Mouse (Mus musculus) hindbrain, embryonic 10.5 days (tissue): ENCODE measurements around the gene Lmcd1. TPM values are rescaled to one million over a fixed set of nuclear protein-coding genes. Genes with fewer than 3 reads are reported as not detected.

Experiments
- DNase-seq: peaks from one replicate; pipeline ENCODE4 v3.0.0-alpha.2; 2017; ENCODE audit warnings: low spot score
- H3K27ac ChIP-seq: fragments of 300-500 bp; sonication (generic); 2 replicates; pipeline ENCODE4 v1.5.1; 2016; ENCODE audit warnings: mild to moderate bottlenecking, moderate library complexity
- H3K27me3 ChIP-seq: fragments of 300-500 bp; sonication (generic); 2 replicates; pipeline ENCODE4 v1.6.1; 2016; ENCODE audit warnings: mild to moderate bottlenecking; ENCODE audit not compliant: poor library complexity, insufficient read depth, severe bottlenecking
- H3K36me3 ChIP-seq: fragments of 300-500 bp; sonication (generic); 2 replicates; pipeline ENCODE4 v1.6.1; 2016; ENCODE audit warnings: mild to moderate bottlenecking, moderate library complexity
- H3K4me1 ChIP-seq: fragments of 300-500 bp; sonication (generic); replicated peaks from 2 replicates; pipeline ENCODE4 v1.6.1; 2016; ENCODE audit warnings: mild to moderate bottlenecking
- H3K4me3 ChIP-seq: fragments of 300-500 bp; sonication (generic); 2 replicates; pipeline ENCODE4 v1.5.1; 2016; ENCODE audit warnings: mild to moderate bottlenecking, moderate library complexity
- H3K9me3 ChIP-seq: fragments of 300-500 bp; sonication (generic); 2 replicates; pipeline ENCODE4 v1.6.1; 2016; ENCODE audit warnings: mild to moderate bottlenecking, moderate library complexity
- WGBS: fragments of 180-500 bp; shearing (Covaris S2); methylation state at CpG from one replicate; pipeline ENCODE4 v1.1.7; 2016; 5-methylcytosine and 5-hydroxymethylcytosine counted together
- polyA plus RNA-seq: library from polyadenylated mRNA; unstranded; fragments of >200 nt; fragmentation: Nextera tagmentation; extraction: Ambion mirVana; gene quantifications from 2 replicates; pipeline ENCODE4 v1.2.1, GENCODE M21; 2016

Lmcd1 gene
- polyA plus RNA-seq, 1 experiment from 2014 or later = 2.8 TPM

GRCm38 (mm10) chr6:112300146-112300545, 26.6 kb downstream of the Lmcd1 start:
- H3K27me3 ChIP-seq = no peaks in the 10 kb centered on the region
- H3K9me3 ChIP-seq = no peaks in the 10 kb centered on the region
- DNase-seq = no peak
- no peak overlapping the region for H3K27ac ChIP-seq
- H3K4me3 ChIP-seq = no peak overlapping the region
- 84% methylated on average over 7 of the region's 7 CpGs for WGBS
- no peaks in the 10 kb centered on the region for H3K4me1 ChIP-seq
- no peaks in the 10 kb centered on the region for H3K36me3 ChIP-seq

DNA sequence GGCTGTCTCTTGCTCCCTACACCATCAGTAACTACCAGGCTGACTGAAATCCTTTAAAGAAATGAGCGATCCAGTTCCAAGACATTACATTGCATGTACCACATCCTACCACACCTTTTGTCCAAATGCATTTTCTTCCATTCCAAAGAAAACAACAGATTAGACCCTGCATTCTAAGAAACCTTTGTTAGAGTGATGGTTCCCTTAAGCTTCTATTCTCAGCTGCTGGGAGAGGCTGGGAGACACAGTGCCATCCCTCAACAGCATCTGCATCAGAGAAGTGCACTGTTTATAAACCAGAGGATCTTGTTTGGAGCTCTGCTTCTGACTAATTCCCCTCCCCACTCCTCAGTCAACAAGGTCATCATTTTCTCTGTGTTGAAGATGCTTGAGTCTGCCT, 27.1 kb downstream of the Lmcd1 start:
- 86% methylated on average over 1 of the region's 1 CpGs for WGBS
- no peaks in the 10 kb centered on the region for H3K36me3 ChIP-seq
- H3K27me3 ChIP-seq = no peaks in the 10 kb centered on the region
- no peak overlapping the region for H3K4me3 ChIP-seq
- H3K27ac ChIP-seq = no peak overlapping the region
- H3K4me1 ChIP-seq = no peaks in the 10 kb centered on the region
- DNase-seq = no peak
- H3K9me3 ChIP-seq = no peaks in the 10 kb centered on the region

DNA sequence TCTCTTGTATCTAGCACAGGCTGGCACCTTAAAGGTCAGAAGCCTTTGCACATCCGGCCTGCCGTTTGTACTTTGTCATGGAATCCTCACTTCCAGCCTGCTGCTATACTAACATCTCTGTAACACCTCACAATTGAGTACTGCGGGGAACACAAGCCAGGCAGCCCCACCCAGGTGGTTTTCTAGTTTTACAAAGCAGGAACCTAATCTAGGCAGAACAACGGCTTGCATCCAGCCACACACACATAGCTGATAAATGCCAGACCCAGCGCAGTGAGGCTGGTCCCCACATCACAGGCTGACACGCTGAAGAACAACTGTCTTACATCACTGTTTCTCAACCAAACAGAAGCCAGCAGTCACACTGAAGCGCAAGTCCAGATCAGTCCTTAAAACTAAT, 28.7 kb downstream of the Lmcd1 start:
- Histone ChIP-seq H3K27ac (no peak overlapping the region), H3K4me1 (no peaks in the 10 kb centered on the region), H3K36me3 (no peaks in the 10 kb centered on the region), H3K27me3 (no peaks in the 10 kb centered on the region), H3K9me3 (no peaks in the 10 kb centered on the region), H3K4me3 (no peak overlapping the region)
- no peak for DNase-seq
- WGBS = 80% methylated on average over 7 of the region's 7 CpGs

- H3K36me3 ChIP-seq = no peaks in the 10 kb centered on the region
- WGBS = 85% methylated on average over 9 of the region's 9 CpGs
- no peaks in the 10 kb centered on the region for H3K9me3 ChIP-seq
- no peaks in the 10 kb centered on the region for H3K27me3 ChIP-seq
- no peak for DNase-seq
- no peak overlapping the region for H3K4me3 ChIP-seq
- no peak overlapping the region for H3K27ac ChIP-seq
- no peaks in the 10 kb centered on the region for H3K4me1 ChIP-seq
These were observed 29.3 kb downstream of the Lmcd1 start for GRCm38 (mm10) chr6:112302814-112303383.

GRCm38 (mm10) chr6:112304751-112305150, 31.2 kb downstream of the Lmcd1 start:
- H3K27me3 ChIP-seq = no peaks in the 10 kb centered on the region
- no peak overlapping the region for H3K4me3 ChIP-seq
- no peaks in the 10 kb centered on the region for H3K36me3 ChIP-seq
- H3K4me1 ChIP-seq = no peaks in the 10 kb centered on the region
- no peaks in the 10 kb centered on the region for H3K9me3 ChIP-seq
- H3K27ac ChIP-seq = no peak overlapping the region
- no peak for DNase-seq
- WGBS = 72% methylated on average over 8 of the region's 8 CpGs

DNA sequence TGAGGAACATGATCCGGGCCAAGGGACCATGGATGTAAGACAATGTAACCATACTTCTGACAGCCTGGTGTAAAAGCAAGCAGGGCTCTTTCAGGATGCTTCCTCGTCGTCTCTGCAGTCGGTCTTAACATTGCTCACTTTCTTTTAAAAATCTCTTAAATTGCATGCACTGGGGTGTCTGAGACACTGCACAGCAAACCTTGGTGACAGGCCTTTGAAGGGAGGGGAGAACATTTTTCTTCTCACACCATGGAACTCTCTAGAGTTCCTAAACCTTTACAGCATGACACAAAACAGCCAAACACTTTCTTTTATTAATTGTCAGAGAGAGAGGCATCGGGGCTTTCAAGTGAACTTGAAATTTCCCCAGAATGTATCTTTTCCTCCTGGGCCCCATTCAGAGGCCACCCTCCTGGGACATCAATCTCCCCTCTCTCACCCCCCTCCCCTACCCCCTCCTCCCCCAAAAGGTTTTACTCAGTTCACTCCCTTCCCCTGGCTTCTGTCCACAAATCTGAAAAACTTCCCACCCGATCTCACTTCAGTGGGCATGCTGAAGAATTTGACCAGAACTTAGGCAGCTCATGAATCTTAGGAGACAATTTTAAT, 35.9 kb downstream of the Lmcd1 start:
- Histone ChIP-seq H3K4me1 (peaks cover 5% of the 10 kb centered on the region; the same call in 1 of the 2 replicates), H3K9me3 (no peaks in the 10 kb centered on the region), H3K27ac (no peak overlapping the region), H3K36me3 (no peaks in the 10 kb centered on the region), H3K27me3 (no peaks in the 10 kb centered on the region), H3K4me3 (no peak overlapping the region)
- DNase-seq = no peak
- WGBS = 65% methylated on average over 6 of the region's 6 CpGs

GRCm38 (mm10) chr6:112311385-112311784, 37.8 kb downstream of the Lmcd1 start:
- Histone ChIP-seq H3K27ac (no peak overlapping the region), H3K27me3 (no peaks in the 10 kb centered on the region), H3K4me3 (no peak overlapping the region), H3K9me3 (no peaks in the 10 kb centered on the region), H3K36me3 (no peaks in the 10 kb centered on the region), H3K4me1 (peaks cover 5% of the 10 kb centered on the region; the same call in 1 of the 2 replicates)
- 37% methylated on average over 4 of the region's 4 CpGs for WGBS
- DNase-seq = no peak

- Histone ChIP-seq H3K4me1 (no peaks in the 10 kb centered on the region), H3K9me3 (no peaks in the 10 kb centered on the region), H3K27ac (no peak overlapping the region), H3K4me3 (no peak overlapping the region), H3K27me3 (no peaks in the 10 kb centered on the region), H3K36me3 (no peaks in the 10 kb centered on the region)
- WGBS = 90% methylated on average over 4 of the region's 4 CpGs
- DNase-seq = no peak
These were observed 45.9 kb downstream of the Lmcd1 start for GRCm38 (mm10) chr6:112319449-112319848.

DNA sequence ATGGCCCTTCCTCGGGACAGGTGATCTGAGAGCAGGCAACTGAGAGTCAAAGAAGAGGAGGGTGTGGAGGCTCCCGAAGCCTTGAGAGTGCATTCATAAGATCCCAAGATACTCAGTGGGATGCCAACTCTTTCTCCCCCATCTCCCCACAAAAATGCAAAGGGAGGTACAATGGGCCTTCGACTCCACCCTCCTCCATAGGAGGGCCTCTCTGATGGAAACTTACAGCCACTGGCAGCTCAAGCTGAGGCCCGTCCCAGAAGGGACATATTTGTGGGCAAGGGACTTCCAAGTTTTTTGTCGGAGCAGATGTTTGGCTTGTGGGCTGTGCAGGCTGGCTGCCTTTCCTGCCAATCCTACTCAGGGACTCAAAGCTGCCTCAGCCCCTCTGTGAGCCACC, 47.1 kb downstream of the Lmcd1 start:
- WGBS = 38% methylated on average over 5 of the region's 5 CpGs
- Histone ChIP-seq H3K4me1 (no peaks in the 10 kb centered on the region), H3K9me3 (no peaks in the 10 kb centered on the region), H3K27me3 (no peaks in the 10 kb centered on the region), H3K27ac (no peak overlapping the region), H3K36me3 (no peaks in the 10 kb centered on the region), H3K4me3 (no peak overlapping the region)
- DNase-seq = no peak

- 87% methylated on average over 5 of the region's 5 CpGs for WGBS
- no peaks in the 10 kb centered on the region for H3K9me3 ChIP-seq
- H3K27ac ChIP-seq = no peak overlapping the region
- no peaks in the 10 kb centered on the region for H3K27me3 ChIP-seq
- H3K4me3 ChIP-seq = no peak overlapping the region
- no peaks in the 10 kb centered on the region for H3K4me1 ChIP-seq
- no peak for DNase-seq
- H3K36me3 ChIP-seq = no peaks in the 10 kb centered on the region
These were observed 49.4 kb downstream of the Lmcd1 start for GRCm38 (mm10) chr6:112322916-112323315.

GRCm38 (mm10) chr6:112325213-112325612, 51.7 kb downstream of the Lmcd1 start:
- H3K27me3 ChIP-seq = no peaks in the 10 kb centered on the region
- no peaks in the 10 kb centered on the region for H3K4me1 ChIP-seq
- H3K4me3 ChIP-seq = no peak overlapping the region
- H3K9me3 ChIP-seq = no peaks in the 10 kb centered on the region
- no peak overlapping the region for H3K27ac ChIP-seq
- H3K36me3 ChIP-seq = no peaks in the 10 kb centered on the region
- no peak for DNase-seq
- WGBS = 96% methylated on average over 3 of the region's 3 CpGs

GRCm38 (mm10) chr6:112327793-112328192, 54.2 kb downstream of the Lmcd1 start:
- no peak overlapping the region for H3K27ac ChIP-seq
- no peak for DNase-seq
- H3K27me3 ChIP-seq = no peaks in the 10 kb centered on the region
- WGBS = 88% methylated on average over 5 of the region's 5 CpGs
- H3K4me1 ChIP-seq = no peaks in the 10 kb centered on the region
- no peaks in the 10 kb centered on the region for H3K9me3 ChIP-seq
- no peaks in the 10 kb centered on the region for H3K36me3 ChIP-seq
- no peak overlapping the region for H3K4me3 ChIP-seq

DNA sequence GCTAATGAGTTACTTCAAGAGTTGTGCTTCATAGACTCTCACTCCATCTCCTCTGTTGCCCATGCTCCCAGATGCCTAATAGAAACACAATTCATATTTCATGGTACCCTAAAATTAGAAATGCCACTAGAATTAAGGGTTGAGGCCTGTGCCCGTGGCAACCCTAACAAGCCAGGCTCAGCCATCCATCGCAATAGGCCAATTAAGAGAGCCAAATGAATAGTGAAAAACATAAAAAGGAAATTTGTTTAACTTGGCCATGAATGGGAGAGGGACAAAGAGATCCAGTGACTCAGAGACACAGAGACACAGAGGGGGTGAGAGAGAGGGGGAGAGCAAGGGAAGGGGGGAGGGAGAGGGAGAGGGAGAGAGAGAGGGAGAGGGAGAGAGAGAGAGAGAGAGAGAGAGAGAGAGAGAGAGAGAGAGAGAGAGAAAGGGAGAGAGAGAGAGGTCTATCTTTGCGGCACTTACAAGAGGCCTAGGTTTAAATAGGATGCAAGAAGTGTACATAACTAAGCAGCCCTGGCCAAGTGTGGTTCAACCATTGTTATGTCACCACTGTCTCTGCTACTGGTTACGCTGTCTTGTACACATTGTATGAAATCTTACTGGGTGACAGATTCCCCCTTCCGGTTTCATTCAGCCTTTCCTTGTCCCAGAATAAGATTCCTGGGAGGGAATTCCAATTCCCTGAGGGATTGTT, 57.1 kb downstream of the Lmcd1 start:
- Histone ChIP-seq H3K27ac (no peak overlapping the region), H3K4me3 (no peak overlapping the region), H3K4me1 (no peaks in the 10 kb centered on the region), H3K36me3 (no peaks in the 10 kb centered on the region), H3K9me3 (no peaks in the 10 kb centered on the region), H3K27me3 (no peaks in the 10 kb centered on the region)
- 82% methylated on average over 5 of the region's 5 CpGs for WGBS
- DNase-seq = no peak
